Mouse (Mus musculus) stomach, postnatal 0 days (tissue): ENCODE data around the gene Fmod. TPM values are rescaled to one million over a fixed set of nuclear protein-coding genes. Genes with fewer than 3 reads are reported as not detected.

ENCODE experiments used
- ATAC-seq: fragments of 200-750 bp; cut with Nextera tagmentation; 2 replicates; pipeline ENCODE4 v1.8.0; 2017; ENCODE audit not compliant: low FRiP score, low TSS enrichment
- DNase-seq: peaks from one replicate; pipeline ENCODE4 v3.0.0-alpha.2; 2016; ENCODE audit warnings: low spot score
- H3K27ac ChIP-seq: fragments of 300-500 bp; sonication (generic); replicated peaks from 2 replicates; pipeline ENCODE4 v1.5.1; 2014; ENCODE audit warnings: mild to moderate bottlenecking, control low read depth
- H3K27me3 ChIP-seq: fragments of 300-500 bp; sonication (generic); 2 replicates; pipeline ENCODE4 v1.6.1; 2014; ENCODE audit warnings: low read length; ENCODE audit not compliant: control insufficient read depth, insufficient read depth
- H3K36me3 ChIP-seq: fragments of 300-500 bp; sonication (generic); 2 replicates; pipeline ENCODE4 v1.6.1; 2014; ENCODE audit warnings: low read length, mixed read lengths; ENCODE audit not compliant: control insufficient read depth, insufficient read depth
- H3K4me1 ChIP-seq: fragments of 300-500 bp; sonication (generic); replicated peaks from 2 replicates; pipeline ENCODE4 v1.6.1; 2014; ENCODE audit warnings: antibody characterized with exemption; ENCODE audit not compliant: control insufficient read depth, insufficient read depth
- H3K4me2 ChIP-seq: fragments of 300-500 bp; sonication (generic); replicated peaks from 2 replicates; pipeline ENCODE4 v1.6.1; 2014; ENCODE audit warnings: low read depth, mild to moderate bottlenecking, control low read depth, moderate library complexity
- H3K4me3 ChIP-seq: fragments of 300-500 bp; sonication (generic); 2 replicates; pipeline ENCODE4 v1.5.1; 2014; ENCODE audit warnings: low read depth, low read length, control low read depth
- H3K9ac ChIP-seq: fragments of 300-500 bp; sonication (generic); 2 replicates; pipeline ENCODE4 v1.6.1; 2014; ENCODE audit warnings: mild to moderate bottlenecking, low read length, control low read depth, mixed read lengths
- H3K9me3 ChIP-seq: fragments of 300-500 bp; sonication (generic); 2 replicates; pipeline ENCODE4 v1.6.1; 2016; ENCODE audit warnings: low read length; ENCODE audit not compliant: control insufficient read depth
- CTCF ChIP-seq: IDR thresholded peaks from 2 replicates; pipeline ENCODE4 v1.5.1; 2016; ENCODE audit warnings: antibody characterized with exemption, low read depth, mild to moderate bottlenecking, moderate library complexity
- EP300 ChIP-seq: optimal IDR thresholded peaks from 2 replicates; pipeline ENCODE3; 2016; ENCODE audit warnings: antibody characterized with exemption
- WGBS: fragments of 180-500 bp; shearing (Covaris S2); extraction: QIAGEN DNeasy Blood & Tissue Kit; methylation state at CpG from one replicate; pipeline ENCODE4 v1.1.7; 2014; 5-methylcytosine and 5-hydroxymethylcytosine counted together
- polyA plus RNA-seq: library from polyadenylated mRNA; unstranded; fragments of >200 nt; fragmentation: Nextera tagmentation; extraction: Ambion mirVana; gene quantifications from 2 replicates; pipeline ENCODE4 v1.2.1, GENCODE M21; 2015

Gene Fmod
- polyA plus RNA-seq, 1 experiment from 2014 or later, result 9.0 TPM

GRCm38 (mm10) chr1:134083676-134084075 lies 46.6 kb downstream of the Fmod start:
- H3K9ac ChIP-seq, result no peak overlapping the region
- H3K27me3 ChIP-seq, result no peaks in the 10 kb centered on the region
- no peaks in the 10 kb centered on the region for H3K9me3 ChIP-seq
- no peak overlapping the region for H3K4me3 ChIP-seq
- H3K4me2 ChIP-seq, result no peak overlapping the region
- no peaks in the 10 kb centered on the region; the same call in none of the 2 replicates for H3K4me1 ChIP-seq
- no peaks in the 10 kb centered on the region for H3K36me3 ChIP-seq
- ATAC-seq (no peak), DNase-seq (no peak)
- 86% methylated on average over 8 of the region's 8 CpGs for WGBS
- TF ChIP-seq CTCF (no peak), EP300 (no peak)
- H3K27ac ChIP-seq, result no peak overlapping the region

GRCm38 (mm10) chr1:134084128-134084527 lies 47.1 kb downstream of the Fmod start:
- H3K4me3 ChIP-seq, result no peak overlapping the region
- H3K9ac ChIP-seq, result no peak overlapping the region
- no peak overlapping the region for H3K27ac ChIP-seq
- no peak for TF ChIP-seq CTCF
- no peak for TF ChIP-seq EP300
- H3K27me3 ChIP-seq, result no peaks in the 10 kb centered on the region
- H3K4me2 ChIP-seq, result no peak overlapping the region
- no peaks in the 10 kb centered on the region; the same call in none of the 2 replicates for H3K4me1 ChIP-seq
- ATAC-seq, result no peak
- no peaks in the 10 kb centered on the region for H3K36me3 ChIP-seq
- 76% methylated on average over 3 of the region's 3 CpGs for WGBS
- no peak for DNase-seq
- H3K9me3 ChIP-seq, result no peaks in the 10 kb centered on the region

- ATAC-seq (no peak), DNase-seq (no peak)
- 46% methylated on average over 3 of the region's 3 CpGs for WGBS
- H3K9me3 ChIP-seq, result no peaks in the 10 kb centered on the region
- H3K27me3 ChIP-seq, result no peaks in the 10 kb centered on the region
- no peaks in the 10 kb centered on the region; the same call in 1 of the 2 replicates for H3K4me1 ChIP-seq
- no peaks in the 10 kb centered on the region for H3K36me3 ChIP-seq
- H3K4me2 ChIP-seq, result no peak overlapping the region
- TF ChIP-seq EP300 (no peak), CTCF (no peak)
- no peak overlapping the region for H3K9ac ChIP-seq
- no peak overlapping the region for H3K27ac ChIP-seq
- no peak overlapping the region for H3K4me3 ChIP-seq
These were observed 49.0 kb downstream of the Fmod start for GRCm38 (mm10) chr1:134086017-134086416.

- H3K27me3 ChIP-seq, result no peaks in the 10 kb centered on the region
- H3K27ac ChIP-seq, result no peak overlapping the region
- H3K4me3 ChIP-seq, result no peak overlapping the region
- H3K4me2 ChIP-seq, result no peak overlapping the region
- H3K36me3 ChIP-seq, result no peaks in the 10 kb centered on the region
- ATAC-seq (no peak), DNase-seq (no peak)
- TF ChIP-seq EP300 (no peak), CTCF (no peak)
- peak overlapping the region; percentile 18; the same call in 1 of the 2 replicates for H3K9ac ChIP-seq
- WGBS, result 55% methylated on average over 15 of the region's 16 CpGs
- H3K9me3 ChIP-seq, result no peaks in the 10 kb centered on the region
- no peaks in the 10 kb centered on the region; the same call in 1 of the 2 replicates for H3K4me1 ChIP-seq
These were observed 49.9 kb downstream of the Fmod start for GRCm38 (mm10) chr1:134086811-134087398.

- Histone ChIP-seq H3K36me3 (no peaks in the 10 kb centered on the region), H3K27me3 (no peaks in the 10 kb centered on the region), H3K4me2 (no peak overlapping the region), H3K9me3 (no peaks in the 10 kb centered on the region), H3K4me1 (peaks cover 11% of the 10 kb centered on the region), H3K9ac (no peak overlapping the region), H3K27ac (no peak overlapping the region), H3K4me3 (no peak overlapping the region)
- DNase-seq (no peak), ATAC-seq (no peak)
- TF ChIP-seq EP300 (no peak), CTCF (no peak)
- 87% methylated on average over 7 of the region's 7 CpGs for WGBS
These were observed 52.0 kb downstream of the Fmod start for GRCm38 (mm10) chr1:134089074-134089473.

- no peak for DNase-seq
- Histone ChIP-seq H3K9ac (no peak overlapping the region), H3K9me3 (no peaks in the 10 kb centered on the region), H3K4me2 (no peak overlapping the region), H3K27ac (peak overlapping the region; percentile 98), H3K4me1 (peaks cover 31% of the 10 kb centered on the region), H3K36me3 (no peaks in the 10 kb centered on the region), H3K27me3 (no peaks in the 10 kb centered on the region), H3K4me3 (no peak overlapping the region)
- TF ChIP-seq EP300, result no peak
- TF ChIP-seq CTCF, result no peak
- ATAC-seq, result no peak
- WGBS, result 77% methylated on average over 3 of the region's 3 CpGs
These were observed 54.8 kb downstream of the Fmod start for GRCm38 (mm10) chr1:134091851-134092250.
